Mouse (Mus musculus): ENCODE results near the gene Plcb4.
A peak's percentile ranks its signal among the peaks of the same experiment; 100 is the strongest.

Plcb4 gene

GRCm38 (mm10) chr2:135855890-135856490 is 197.2 kb downstream of the Plcb4 start:
- no peak for DNase-seq (ENCODE audit: low spot score in 2 of 2)

GRCm38 (mm10) chr2:135856826-135857225 is 198.0 kb downstream of the Plcb4 start:
- DNase-seq (ENCODE audit: low spot score in 2 of 2): no peak

- DNase-seq (ENCODE audit: low spot score in 2 of 2): peak; percentile 16 to 39
Measured at GRCm38 (mm10) chr2:135861531-135862488, 203.0 kb downstream of the Plcb4 start.

- no peak for DNase-seq (ENCODE audit: low spot score in 2 of 2)
Measured at GRCm38 (mm10) chr2:135862489-135863390, 203.9 kb downstream of the Plcb4 start.

- no peak for DNase-seq (ENCODE audit: low spot score in 2 of 2)
Measured at GRCm38 (mm10) chr2:135863391-135864076, 204.7 kb downstream of the Plcb4 start.

- DNase-seq (ENCODE audit: low spot score in 2 of 2): no peak
Measured at GRCm38 (mm10) chr2:135866421-135866820, 207.6 kb downstream of the Plcb4 start.

GRCm38 (mm10) chr2:135866838-135867237 is 208.0 kb downstream of the Plcb4 start:
- no peak for DNase-seq (ENCODE audit: low spot score in 2 of 2)

- DNase-seq (ENCODE audit: low spot score in 2 of 2): no peak
Measured at GRCm38 (mm10) chr2:135869637-135870036, 210.8 kb downstream of the Plcb4 start.

GRCm38 (mm10) chr2:135873146-135873545 is 214.3 kb downstream of the Plcb4 start:
- DNase-seq (ENCODE audit: low spot score in 2 of 2): no peak

- no peak for DNase-seq (ENCODE audit: low spot score in 2 of 2)
Measured at GRCm38 (mm10) chr2:135873761-135874160, 214.9 kb downstream of the Plcb4 start.

- peak; percentile 46 to 70 for DNase-seq (ENCODE audit: low spot score in 2 of 2)
Measured at GRCm38 (mm10) chr2:135875549-135875948, 216.7 kb downstream of the Plcb4 start.

GRCm38 (mm10) chr2:135879356-135879755 is 220.5 kb downstream of the Plcb4 start:
- DNase-seq (ENCODE audit: low spot score in 2 of 2): no peak

- DNase-seq (ENCODE audit: low spot score in 2 of 2): no peak
Measured at GRCm38 (mm10) chr2:135880269-135880760, 221.5 kb downstream of the Plcb4 start.

- no peak for DNase-seq (ENCODE audit: low spot score in 2 of 2)
Measured at GRCm38 (mm10) chr2:135883359-135883758, 224.5 kb downstream of the Plcb4 start.

- DNase-seq (ENCODE audit: low spot score in 2 of 2): no peak
Measured at GRCm38 (mm10) chr2:135884534-135885180, 225.8 kb downstream of the Plcb4 start.

GRCm38 (mm10) chr2:135885607-135886006 is 226.8 kb downstream of the Plcb4 start:
- DNase-seq (ENCODE audit: low spot score in 2 of 2): no peak

GRCm38 (mm10) chr2:135886081-135886679 is 227.4 kb downstream of the Plcb4 start:
- DNase-seq (ENCODE audit: low spot score in 2 of 2): no peak

- DNase-seq (ENCODE audit: low spot score in 2 of 2): no peak
Measured at GRCm38 (mm10) chr2:135887805-135888204, 229.0 kb downstream of the Plcb4 start.

GRCm38 (mm10) chr2:135888206-135888605 is 229.4 kb downstream of the Plcb4 start:
- DNase-seq (ENCODE audit: low spot score in 2 of 2): no peak

GRCm38 (mm10) chr2:135888767-135889166 is 230.0 kb downstream of the Plcb4 start:
- DNase-seq (ENCODE audit: low spot score in 2 of 2): no peak

Measured in left cerebral cortex, adult 9 months (tissue).